Mouse (Mus musculus) brown adipose tissue, adult 24 weeks (tissue): ENCODE measurements at regions not wholly inside any gene's neighbourhood (a gene's known extent, or its start where the extent isn't known, plus 50 kb on each side); places are given as distances from the start of the nearest gene placed in this dataset.
"Not testable (repeated sequence)": the region's sequence is repeated elsewhere in the genome, so short reads cannot be mapped to it uniquely, and the experiment has no call there.

ENCODE experiments used
- H3K27ac ChIP-seq: fragments of 200-500 bp; replicated peaks from 2 replicates; pipeline ENCODE4 v1.5.1; 2012; ENCODE audit warnings: low read depth, mild to moderate bottlenecking, low read length
- H3K4me1 ChIP-seq: fragments of 200-500 bp; 2 replicates; pipeline ENCODE4 v1.6.1; 2012; ENCODE audit warnings: low read length, mixed read lengths; ENCODE audit not compliant: control insufficient read depth, insufficient read depth, insufficient read length
- H3K4me3 ChIP-seq: fragments of 200-500 bp; 2 replicates; pipeline ENCODE4 v1.5.1; 2012; ENCODE audit warnings: low read depth, mild to moderate bottlenecking, low read length, moderate library complexity; ENCODE audit not compliant: insufficient read depth

GRCm38 (mm10) chr16:51169294-51169693, 578.3 kb upstream of the Ccdc54 start:
- H3K4me1 ChIP-seq: no peaks in the 10 kb centered on the region
- H3K27ac ChIP-seq: no peak overlapping the region
- no peak overlapping the region for H3K4me3 ChIP-seq

- Histone ChIP-seq H3K4me1 (no peaks in the 10 kb centered on the region), H3K27ac (no peak overlapping the region), H3K4me3 (no peak overlapping the region)
Observed at GRCm38 (mm10) chr16:51160768-51161167, 569.8 kb upstream of the Ccdc54 start.

GRCm38 (mm10) chr16:51138575-51138974, 547.6 kb upstream of the Ccdc54 start:
- no peaks in the 10 kb centered on the region for H3K4me1 ChIP-seq
- no peak overlapping the region for H3K27ac ChIP-seq
- no peak overlapping the region for H3K4me3 ChIP-seq

- Histone ChIP-seq H3K27ac (no peak overlapping the region), H3K4me1 (no peaks in the 10 kb centered on the region), H3K4me3 (no peak overlapping the region)
Observed at GRCm38 (mm10) chr16:51119835-51120234, 528.9 kb upstream of the Ccdc54 start.

GRCm38 (mm10) chr16:51118365-51118764, 527.4 kb upstream of the Ccdc54 start:
- Histone ChIP-seq H3K4me3 (no peak overlapping the region), H3K27ac (no peak overlapping the region), H3K4me1 (no peaks in the 10 kb centered on the region)

GRCm38 (mm10) chr16:51117836-51118235, 526.9 kb upstream of the Ccdc54 start:
- Histone ChIP-seq H3K4me1 (no peaks in the 10 kb centered on the region), H3K4me3 (no peak overlapping the region), H3K27ac (no peak overlapping the region)

GRCm38 (mm10) chr16:51109864-51110263, 518.9 kb upstream of the Ccdc54 start:
- Histone ChIP-seq H3K4me3 (no peak overlapping the region), H3K27ac (no peak overlapping the region), H3K4me1 (no peaks in the 10 kb centered on the region)

GRCm38 (mm10) chr16:51107421-51107820, 516.5 kb upstream of the Ccdc54 start:
- Histone ChIP-seq H3K27ac (no peak overlapping the region), H3K4me1 (no peaks in the 10 kb centered on the region), H3K4me3 (no peak overlapping the region)

GRCm38 (mm10) chr16:51086556-51086955, 495.6 kb upstream of the Ccdc54 start:
- H3K4me3 ChIP-seq: no peak overlapping the region
- H3K27ac ChIP-seq: no peak overlapping the region
- H3K4me1 ChIP-seq: no peaks in the 10 kb centered on the region

GRCm38 (mm10) chr16:51080146-51080545, 489.2 kb upstream of the Ccdc54 start:
- no peak overlapping the region for H3K27ac ChIP-seq
- H3K4me3 ChIP-seq: no peak overlapping the region
- H3K4me1 ChIP-seq: no peaks in the 10 kb centered on the region

GRCm38 (mm10) chr16:51048650-51049049, 457.7 kb upstream of the Ccdc54 start:
- Histone ChIP-seq H3K4me3 (no peak overlapping the region), H3K27ac (no peak overlapping the region), H3K4me1 (no peaks in the 10 kb centered on the region)

GRCm38 (mm10) chr16:51048169-51048568, 457.2 kb upstream of the Ccdc54 start:
- H3K4me3 ChIP-seq: no peak overlapping the region
- no peak overlapping the region for H3K27ac ChIP-seq
- H3K4me1 ChIP-seq: no peaks in the 10 kb centered on the region

GRCm38 (mm10) chr16:51041311-51041710, 450.4 kb upstream of the Ccdc54 start:
- no peak overlapping the region for H3K4me3 ChIP-seq
- no peaks in the 10 kb centered on the region for H3K4me1 ChIP-seq
- no peak overlapping the region for H3K27ac ChIP-seq

GRCm38 (mm10) chr16:51002876-51003275, 411.9 kb upstream of the Ccdc54 start:
- H3K4me1 ChIP-seq: no peaks in the 10 kb centered on the region
- no peak overlapping the region for H3K4me3 ChIP-seq
- H3K27ac ChIP-seq: no peak overlapping the region

GRCm38 (mm10) chr16:50964395-50964794, 373.4 kb upstream of the Ccdc54 start:
- no peak overlapping the region for H3K4me3 ChIP-seq
- H3K4me1 ChIP-seq: no peaks in the 10 kb centered on the region

GRCm38 (mm10) chr16:50944091-50944490, 353.1 kb upstream of the Ccdc54 start:
- Histone ChIP-seq H3K4me3 (no peak overlapping the region), H3K27ac (no peak overlapping the region), H3K4me1 (no peaks in the 10 kb centered on the region)

More at GRCm38 (mm10) chr16:50964395-50964794, 373.4 kb upstream of the Ccdc54 start:
- no peak overlapping the region for H3K27ac ChIP-seq

- not testable (repeated sequence) for H3K4me3 ChIP-seq, H3K27ac ChIP-seq, H3K4me1 ChIP-seq
Observed at GRCm38 (mm10) chr16:50943581-50943980, 352.6 kb upstream of the Ccdc54 start.
